Mouse (Mus musculus) c-Kit-positive CD71-positive TER-119-negative erythroid progenitor cells, embryonic 14.5 days (primary cell): ENCODE results near the gene Wdr5b.
"Not testable (repeated sequence)": the region's sequence is repeated elsewhere in the genome, so short reads cannot be mapped to it uniquely, and the experiment has no call there.

Experiments
- DNase-seq: peaks from one replicate; pipeline ENCODE4 v3.0.0-alpha.2; 2013; ENCODE audit warnings: low read depth

Wdr5b gene

GRCm38 (mm10) chr16:36040640-36041624 lies at the start of gene Wdr5b:
Gene Wdr5b, plus strand, starts transcription at chr16:36041190.
- peak; percentile 95 for DNase-seq

- no peak for DNase-seq
Observed at GRCm38 (mm10) chr16:35992391-35992790, 48.6 kb upstream of the Wdr5b start.

GRCm38 (mm10) chr16:35993316-35993715 lies 47.7 kb upstream of the Wdr5b start:
- DNase-seq: no peak

GRCm38 (mm10) chr16:35998852-35999251 lies 42.1 kb upstream of the Wdr5b start:
- DNase-seq: not testable (repeated sequence)

GRCm38 (mm10) chr16:36008396-36008795 lies 32.6 kb upstream of the Wdr5b start:
- DNase-seq: no peak

- no peak for DNase-seq
Observed at GRCm38 (mm10) chr16:36016335-36016734, 24.7 kb upstream of the Wdr5b start.

GRCm38 (mm10) chr16:36028120-36028519 lies 12.9 kb upstream of the Wdr5b start:
- not testable (repeated sequence) for DNase-seq

GRCm38 (mm10) chr16:36041625-36042020 lies 633 bp downstream of the Wdr5b start:
- DNase-seq: peak; percentile 15

- DNase-seq: no peak
Observed at GRCm38 (mm10) chr16:36043073-36043472, 2.1 kb downstream of the Wdr5b start.

GRCm38 (mm10) chr16:36043964-36044363 lies 3.0 kb downstream of the Wdr5b start:
- no peak for DNase-seq

- DNase-seq: no peak
Observed at GRCm38 (mm10) chr16:36047538-36047937, 6.5 kb downstream of the Wdr5b start.

GRCm38 (mm10) chr16:36051491-36051890 lies 10.5 kb downstream of the Wdr5b start:
- DNase-seq: no peak

GRCm38 (mm10) chr16:36053524-36054275 lies 12.7 kb downstream of the Wdr5b start:
- no peak for DNase-seq

GRCm38 (mm10) chr16:36054920-36055319 lies 13.9 kb downstream of the Wdr5b start:
- DNase-seq: no peak

GRCm38 (mm10) chr16:36056416-36056815 lies 15.4 kb downstream of the Wdr5b start:
- DNase-seq: no peak

- no peak for DNase-seq
Observed at GRCm38 (mm10) chr16:36057933-36058475, 17.0 kb downstream of the Wdr5b start.

GRCm38 (mm10) chr16:36062534-36062933 lies 21.5 kb downstream of the Wdr5b start:
- DNase-seq: not testable (repeated sequence)

GRCm38 (mm10) chr16:36063315-36063714 lies 22.3 kb downstream of the Wdr5b start:
- no peak for DNase-seq

- no peak for DNase-seq
Observed at GRCm38 (mm10) chr16:36064904-36065303, 23.9 kb downstream of the Wdr5b start.

GRCm38 (mm10) chr16:36067694-36068093 lies 26.7 kb downstream of the Wdr5b start:
- no peak for DNase-seq

GRCm38 (mm10) chr16:36068356-36068755 lies 27.4 kb downstream of the Wdr5b start:
- no peak for DNase-seq

GRCm38 (mm10) chr16:36069819-36070575 lies 29.0 kb downstream of the Wdr5b start:
- DNase-seq: no peak
